Mouse (Mus musculus): ENCODE results near the gene Ncoa7. TPM values are rescaled to one million over a fixed set of nuclear protein-coding genes. Genes with fewer than 3 reads are reported as not detected.
A peak's percentile ranks its signal among the peaks of the same experiment; 100 is the strongest.

Gene Ncoa7
- polyA plus RNA-seq (2012; rRNA removed) (8.3 and 9.0 TPM in 2 replicates), polyA plus RNA-seq (2014; fragmentation: Nextera tagmentation; extraction: Ambion mirVana) (7.6 and 8.0 TPM in 2 replicates)

DNA sequence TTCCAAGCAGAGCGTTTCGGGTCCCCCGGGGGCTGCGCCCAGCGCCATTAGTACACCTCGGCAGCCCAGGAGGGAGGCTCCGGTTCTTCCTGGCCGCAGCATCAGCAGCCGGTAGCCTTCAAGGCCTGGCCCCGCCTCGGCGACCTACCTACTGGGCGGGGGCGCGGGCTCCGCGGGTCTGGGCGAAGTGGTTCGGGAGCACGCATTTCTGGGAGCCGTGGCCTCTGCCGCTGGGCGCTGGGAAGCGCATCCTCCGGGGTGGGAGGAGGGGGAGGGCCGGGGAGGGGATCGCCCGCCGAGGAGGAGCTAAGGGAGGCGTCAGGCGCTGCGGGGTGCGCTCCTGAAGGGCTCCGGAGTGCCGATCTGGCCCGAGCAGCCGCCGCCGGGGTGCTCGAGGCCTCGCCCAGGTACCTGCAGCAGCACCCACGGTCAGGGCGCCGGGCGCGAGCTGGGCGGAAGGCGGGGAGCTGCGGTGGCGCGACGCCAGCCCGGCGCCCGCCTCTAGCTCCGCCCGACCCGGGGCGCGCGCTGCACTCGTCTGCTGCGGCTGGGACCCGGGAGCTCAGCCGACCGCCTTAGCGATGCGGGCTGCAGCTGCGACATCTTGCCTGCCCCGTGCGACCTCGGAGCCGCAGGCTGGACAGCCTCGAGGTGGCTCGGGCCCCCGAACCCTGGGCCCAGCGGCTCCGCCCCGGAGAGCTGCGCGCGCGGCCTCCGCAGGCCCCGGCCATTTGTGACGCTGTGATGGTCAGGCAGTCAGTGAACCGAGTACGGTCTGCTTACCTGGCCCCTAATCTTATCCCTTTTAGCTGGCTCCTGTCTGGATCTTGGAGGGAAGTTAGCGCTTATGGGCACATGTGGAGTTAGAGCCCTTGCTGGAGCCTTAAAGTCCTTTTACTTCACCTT lies at the start of gene Ncoa7:
Gene Ncoa7 (minus strand): TSS at position 646 of the 906 bp plus-strand sequence.
- Histone ChIP-seq H3K9ac (ENCODE audit: low read depth, low read length, severe bottlenecking) (peak within 1 kb of the TSS; percentile 90), H3K4me1 (ENCODE audit: control insufficient read depth, insufficient read depth, low read length) (peaks cover 7% of the 10 kb centered on the region; the same call in 1 of the 2 replicates), H3K27me3 (ENCODE audit: control insufficient read depth, insufficient read depth, low read length) (no peaks in the 10 kb centered on the region), H3K4me3 (replicated peaks; ENCODE audit: low read length) (peak within 1 kb of the TSS; percentile 82), H3K27ac (replicated peaks; ENCODE audit: low read depth, low read length) (peak within 1 kb of the TSS; percentile 94), H3K36me3 (ENCODE audit: control insufficient read depth, insufficient read depth, low read length) (no peaks in the 10 kb centered on the region), H3K4me2 (replicated peaks; ENCODE audit: low read depth, low read length, severe bottlenecking) (peak within 1 kb of the TSS; percentile 63), H3K9me3 (ENCODE audit: control insufficient read depth, low read length) (no peaks in the 10 kb centered on the region)
- WGBS = under 1% methylated on average over 48 of the region's 89 CpGs
- TF ChIP-seq POLR2A (IDR thresholded peaks at IDR 0.05; ENCODE audit: borderline replicate concordance, extremely low read depth, insufficient read depth, insufficient read length) = peak; percentile 88; the same call in 1 of the 2 replicates
- ATAC-seq (ENCODE audit: low FRiP score, low read depth) (peak; percentile 90), DNase-seq (ENCODE audit: low spot score) (peak; percentile 71)

GRCm38 (mm10) chr10:30845101-30845825 lies 42.1 kb upstream of the Ncoa7 start:
- ATAC-seq (ENCODE audit: low FRiP score, low read depth) (no peak), DNase-seq (ENCODE audit: low spot score) (no peak)
- no peak for TF ChIP-seq POLR2A (IDR thresholded peaks at IDR 0.05; ENCODE audit: borderline replicate concordance, extremely low read depth, insufficient read depth, insufficient read length)
- Histone ChIP-seq H3K9me3 (ENCODE audit: control insufficient read depth, low read length) (no peaks in the 10 kb centered on the region), H3K4me1 (ENCODE audit: control insufficient read depth, insufficient read depth, low read length) (peaks cover 12% of the 10 kb centered on the region), H3K4me3 (replicated peaks; ENCODE audit: low read length) (no peak overlapping the region), H3K9ac (ENCODE audit: low read depth, low read length, severe bottlenecking) (no peak overlapping the region), H3K27ac (replicated peaks; ENCODE audit: low read depth, low read length) (no peak overlapping the region), H3K27me3 (ENCODE audit: control insufficient read depth, insufficient read depth, low read length) (peaks cover 42% of the 10 kb centered on the region), H3K4me2 (replicated peaks; ENCODE audit: low read depth, low read length, severe bottlenecking) (no peak overlapping the region), H3K36me3 (ENCODE audit: control insufficient read depth, insufficient read depth, low read length) (no peaks in the 10 kb centered on the region)
- WGBS = 13% methylated on average over 13 of the region's 13 CpGs

GRCm38 (mm10) chr10:30844191-30845010 lies 41.3 kb upstream of the Ncoa7 start:
- peaks cover 12% of the 10 kb centered on the region for H3K4me1 ChIP-seq (ENCODE audit: control insufficient read depth, insufficient read depth, low read length)
- peaks cover 42% of the 10 kb centered on the region for H3K27me3 ChIP-seq (ENCODE audit: control insufficient read depth, insufficient read depth, low read length)
- H3K4me3 ChIP-seq (replicated peaks; ENCODE audit: low read length) = peak overlapping the region; percentile 56
- WGBS = 2% methylated on average over 30 of the region's 30 CpGs
- H3K36me3 ChIP-seq (ENCODE audit: control insufficient read depth, insufficient read depth, low read length) = no peaks in the 10 kb centered on the region
- H3K27ac ChIP-seq (replicated peaks; ENCODE audit: low read depth, low read length) = no peak overlapping the region; the same call in 1 of the 2 replicates
- no peak for DNase-seq (ENCODE audit: low spot score)
- no peaks in the 10 kb centered on the region for H3K9me3 ChIP-seq (ENCODE audit: control insufficient read depth, low read length)
- TF ChIP-seq POLR2A (IDR thresholded peaks at IDR 0.05; ENCODE audit: borderline replicate concordance, extremely low read depth, insufficient read depth, insufficient read length) = no peak
- ATAC-seq (ENCODE audit: low FRiP score, low read depth) = no peak
- peak overlapping the region; percentile 88 for H3K4me2 ChIP-seq (replicated peaks; ENCODE audit: low read depth, low read length, severe bottlenecking)
- H3K9ac ChIP-seq (ENCODE audit: low read depth, low read length, severe bottlenecking) = peak overlapping the region; percentile 34; the same call in 1 of the 2 replicates

DNA sequence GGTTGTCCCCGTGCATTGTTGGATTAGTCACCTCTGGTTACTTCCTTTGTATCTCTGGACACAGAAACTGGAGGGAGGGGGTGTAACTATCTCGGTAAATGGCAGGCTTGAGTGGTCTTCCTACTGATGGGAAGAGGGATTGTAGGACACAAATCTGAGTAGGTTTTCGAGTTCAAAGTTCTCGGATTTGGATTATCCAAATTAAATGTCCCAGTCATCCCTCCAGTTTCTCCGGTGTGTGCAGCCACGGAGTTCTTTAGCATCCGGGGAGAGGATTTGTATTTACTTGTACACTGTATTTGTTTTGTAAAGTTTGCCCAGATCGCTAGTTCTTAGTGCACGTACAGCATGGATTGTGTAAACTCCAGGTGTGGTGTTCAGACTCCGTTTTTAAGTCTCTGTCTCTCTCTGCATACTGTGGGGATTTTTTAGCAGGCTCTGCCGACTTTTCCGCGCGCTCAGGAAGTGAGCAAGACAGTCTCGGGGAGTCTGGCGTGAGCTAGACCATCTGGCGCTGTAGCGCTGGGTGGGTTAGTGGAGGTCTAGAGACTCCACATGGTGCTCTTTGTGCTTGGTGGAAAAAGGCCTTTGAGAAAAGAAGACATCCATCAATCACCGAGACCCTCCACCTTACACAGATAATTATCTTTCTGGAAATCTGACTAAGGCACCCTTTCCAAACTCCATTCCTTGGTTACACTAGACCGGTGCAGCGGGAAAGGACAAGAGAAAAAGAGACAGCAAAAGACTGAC lies 40.5 kb upstream of the Ncoa7 start:
- H3K4me3 ChIP-seq (replicated peaks; ENCODE audit: low read length) = peak overlapping the region; percentile 56
- H3K9me3 ChIP-seq (ENCODE audit: control insufficient read depth, low read length) = no peaks in the 10 kb centered on the region
- no peak for TF ChIP-seq POLR2A (IDR thresholded peaks at IDR 0.05; ENCODE audit: borderline replicate concordance, extremely low read depth, insufficient read depth, insufficient read length)
- ATAC-seq (ENCODE audit: low FRiP score, low read depth) (no peak), DNase-seq (ENCODE audit: low spot score) (peak; percentile 22)
- WGBS = under 1% methylated on average over 21 of the region's 21 CpGs
- H3K4me2 ChIP-seq (replicated peaks; ENCODE audit: low read depth, low read length, severe bottlenecking) = peak overlapping the region; percentile 88
- peak overlapping the region; percentile 34; the same call in 1 of the 2 replicates for H3K9ac ChIP-seq (ENCODE audit: low read depth, low read length, severe bottlenecking)
- no peak overlapping the region; the same call in 1 of the 2 replicates for H3K27ac ChIP-seq (replicated peaks; ENCODE audit: low read depth, low read length)
- peaks cover 12% of the 10 kb centered on the region for H3K4me1 ChIP-seq (ENCODE audit: control insufficient read depth, insufficient read depth, low read length)
- no peaks in the 10 kb centered on the region for H3K36me3 ChIP-seq (ENCODE audit: control insufficient read depth, insufficient read depth, low read length)
- peaks cover 42% of the 10 kb centered on the region for H3K27me3 ChIP-seq (ENCODE audit: control insufficient read depth, insufficient read depth, low read length)
